Mouse (Mus musculus) Patski (cell line): Measurements from ENCODE around the gene Maged1. TPM values are rescaled to one million over a fixed set of nuclear protein-coding genes. Genes with fewer than 3 reads are reported as not detected.

ENCODE experiments used
- ATAC-seq: fragments of 100-300 bp; one replicate; pipeline ENCODE4 v1.8.0; 2021
- CTCF ChIA-PET: fragments of 350-600 bp; sonication (Branson Sonifier 250); formaldehyde crosslinking; loops from one replicate; lab custom pipeline; 2022; ENCODE audit warnings: inconsistent platforms; lab: Charles Lee
- POLR2A ChIA-PET: fragments of 350-600 bp; sonication (Branson Sonifier 250); formaldehyde crosslinking; loops from one replicate; lab custom pipeline; 2022; ENCODE audit warnings: antibody characterized with exemption, inconsistent platforms; lab: Charles Lee
- DNase-seq: peaks from one replicate; pipeline ENCODE4 v3.0.0-alpha.2; 2011; ENCODE audit warnings: low read depth, low spot score
- H3K27me3 ChIP-seq: fragments of 371-371 bp; one replicate; pipeline ENCODE4 v1.5.1; 2021
- CTCF ChIP-seq: fragments of 100-300 bp; IDR thresholded peaks from one replicate; pipeline ENCODE4 v1.5.1; 2021
- in situ Hi-C: fragments of 300-500 bp; cut with MboI; formaldehyde crosslinking; loops from 3 replicates; pipeline ENCODE4 v1.11.1; 2018; ENCODE audit warnings: low pct_unique_long_range_greater_than_20kb, mixed read lengths
- polyA plus RNA-seq: library from polyadenylated mRNA; unstranded; gene quantifications from one replicate; pipeline ENCODE4 v1.2.3, GENCODE M21; 2021

Gene Maged1
- 271 TPM for polyA plus RNA-seq

DNA sequence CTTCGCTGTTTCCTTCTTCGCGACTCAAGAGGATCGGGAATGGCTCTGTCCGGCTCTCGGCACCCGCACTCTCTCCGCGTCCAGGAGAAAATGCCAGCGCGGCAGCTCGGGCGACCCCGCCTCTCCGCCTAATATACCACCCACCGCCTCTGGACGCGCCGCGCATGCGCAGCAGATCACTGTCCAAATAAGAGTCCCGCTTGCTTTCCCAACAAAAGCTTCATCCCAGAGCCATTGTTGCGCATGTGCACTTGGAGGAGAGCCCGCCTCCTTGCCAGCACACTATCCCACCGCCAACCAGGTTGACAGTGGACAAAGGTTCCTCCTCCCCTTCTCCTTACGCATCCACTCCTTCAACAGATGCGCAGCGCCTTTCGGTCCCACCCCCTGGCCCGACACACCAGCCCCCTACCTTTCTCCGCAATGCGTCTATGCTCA, at the start of gene Maged1:
Gene Maged1 (minus strand): TSS at position 226 of the 438 bp plus-strand sequence.
- peak; percentile 65 for DNase-seq
- in situ Hi-C loops: loop anchor here (5.0 kb wide), 1 partner anchor 110 kb away; no protein-coding TSS in a partner anchor
- peak; percentile 88 for ATAC-seq
- no peak for TF ChIP-seq CTCF
- ChIA-PET POLR2A (interaction anchor here (0.6 kb wide), 1 partner anchor 1538 kb away, joined by 3 read pairs; no protein-coding TSS in a partner anchor), CTCF (interaction anchor here (1.0 kb wide), 1 partner anchor 253 kb away, joined by 3 read pairs; no protein-coding TSS in a partner anchor)
- peaks cover 8% of the 10 kb centered on the region for H3K27me3 ChIP-seq

DNA sequence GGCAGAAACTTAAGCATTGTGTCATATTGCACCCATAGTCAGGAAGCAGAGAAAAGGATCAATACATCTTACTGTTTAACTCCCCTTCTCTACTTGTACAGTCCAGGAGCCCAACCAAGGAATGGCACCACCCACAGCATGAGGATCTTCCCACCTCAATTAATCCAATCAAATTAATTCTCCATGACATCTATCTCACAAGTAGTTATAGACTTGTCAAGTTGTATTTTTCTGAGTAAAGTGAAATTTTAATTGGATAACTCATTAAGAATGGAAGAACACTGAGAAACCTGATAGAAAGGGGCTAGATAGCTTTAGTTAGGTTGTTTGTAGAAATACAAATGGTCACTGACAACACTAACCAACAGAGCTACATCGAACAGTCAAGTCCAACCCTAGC, 38.3 kb upstream of the Maged1 start:
- peaks cover 46% of the 10 kb centered on the region for H3K27me3 ChIP-seq
- in situ Hi-C loops: no loop called here
- ChIA-PET CTCF (no interaction called here), POLR2A (no interaction called here)
- TF ChIP-seq CTCF: no peak
- ATAC-seq: no peak
- DNase-seq: no peak

DNA sequence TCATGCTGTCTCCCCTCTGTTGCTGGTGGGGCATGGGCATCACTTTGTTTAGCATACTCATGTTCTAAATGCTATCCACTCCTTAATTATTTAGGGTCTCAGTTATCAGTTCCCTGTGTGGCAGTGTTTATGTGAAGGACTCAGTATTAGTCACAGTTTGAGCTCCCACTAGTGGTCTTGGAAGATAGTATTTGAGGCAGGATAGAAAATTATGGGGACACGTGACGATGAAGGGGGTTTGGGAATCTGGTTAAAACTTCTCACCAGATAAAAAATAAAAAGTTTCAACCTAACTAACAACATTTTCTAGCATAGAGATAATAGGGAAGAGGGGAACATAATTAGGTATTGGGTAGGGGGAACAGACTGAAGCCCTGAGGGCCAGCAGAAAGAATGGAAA, 22.8 kb upstream of the Maged1 start:
- DNase-seq (no peak), ATAC-seq (no peak)
- no peak for TF ChIP-seq CTCF
- H3K27me3 ChIP-seq: peaks cover 51% of the 10 kb centered on the region
- in situ Hi-C loops: no loop called here
- CTCF ChIA-PET: no interaction called here
- POLR2A ChIA-PET: interaction anchor here (0.6 kb wide), 1 partner anchor 52 kb away, joined by 4 read pairs; no protein-coding TSS in a partner anchor

DNA sequence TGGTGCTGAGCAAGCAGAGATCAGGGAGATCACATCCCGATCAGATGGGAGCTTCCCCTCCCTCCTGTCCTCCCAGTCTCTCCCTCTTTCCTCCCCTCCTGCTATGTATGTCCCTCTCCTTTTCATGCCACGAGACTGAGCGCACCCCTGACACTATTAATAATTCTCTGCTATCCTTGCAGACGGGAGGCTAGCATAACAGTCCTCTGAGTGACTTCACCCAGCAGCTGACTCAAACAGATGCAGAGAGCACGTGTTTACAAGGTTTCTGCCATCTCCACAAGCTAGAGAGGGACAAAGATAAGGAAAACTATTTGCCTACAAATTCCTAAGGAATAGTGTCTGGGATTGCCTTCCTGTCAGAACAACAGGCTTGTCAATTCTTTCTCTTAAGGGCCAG, 20.4 kb upstream of the Maged1 start:
- peaks cover 59% of the 10 kb centered on the region for H3K27me3 ChIP-seq
- no peak for TF ChIP-seq CTCF
- ChIA-PET CTCF (no interaction called here), POLR2A (no interaction called here)
- no peak for ATAC-seq
- in situ Hi-C loops: no loop called here
- DNase-seq: no peak

DNA sequence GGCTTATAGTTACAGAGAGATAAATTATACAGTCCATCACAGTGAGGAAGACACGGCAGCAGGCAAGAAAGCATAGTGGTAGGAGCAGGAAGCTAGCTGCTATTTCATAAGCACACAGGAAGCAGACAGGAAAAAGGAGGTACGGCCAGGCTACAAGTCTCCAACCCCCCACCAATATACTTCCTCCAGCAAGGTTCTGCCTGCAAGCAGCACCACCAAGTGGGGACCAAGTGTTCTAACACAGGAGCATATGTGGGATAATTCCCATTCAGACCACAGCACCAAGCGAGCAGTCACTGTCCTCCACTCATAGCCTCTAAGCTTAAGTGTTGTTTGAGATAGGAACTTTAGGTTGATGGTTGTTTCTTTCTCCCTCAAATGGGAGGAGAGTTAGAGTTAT, 6.3 kb upstream of the Maged1 start:
- in situ Hi-C loops: no loop called here
- no peak for TF ChIP-seq CTCF
- ChIA-PET CTCF (no interaction called here), POLR2A (no interaction called here)
- peaks cover 54% of the 10 kb centered on the region for H3K27me3 ChIP-seq
- no peak for ATAC-seq
- no peak for DNase-seq

DNA sequence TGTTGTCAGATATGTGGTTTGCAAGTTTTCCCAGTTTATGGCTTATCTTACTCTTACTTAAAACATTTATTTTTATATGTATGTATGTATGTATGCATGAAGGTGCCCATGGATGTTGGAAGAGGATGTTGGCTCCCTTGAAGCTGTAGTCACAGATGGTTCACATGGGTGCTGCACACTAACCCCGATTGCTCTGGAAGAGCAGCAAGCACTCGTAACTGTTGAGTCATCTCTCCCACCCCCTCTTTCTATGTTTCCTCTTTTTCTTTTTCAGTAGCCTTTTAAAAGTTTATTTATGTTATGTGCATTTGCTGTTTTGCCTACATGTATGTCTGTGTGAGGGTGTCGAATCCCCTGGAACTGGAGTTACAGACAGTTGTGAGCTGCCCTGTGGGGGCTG, 4.0 kb upstream of the Maged1 start:
- in situ Hi-C loops: no loop called here
- ChIA-PET CTCF (no interaction called here), POLR2A (no interaction called here)
- DNase-seq (no peak), ATAC-seq (no peak)
- TF ChIP-seq CTCF: no peak
- H3K27me3 ChIP-seq: peaks cover 32% of the 10 kb centered on the region

DNA sequence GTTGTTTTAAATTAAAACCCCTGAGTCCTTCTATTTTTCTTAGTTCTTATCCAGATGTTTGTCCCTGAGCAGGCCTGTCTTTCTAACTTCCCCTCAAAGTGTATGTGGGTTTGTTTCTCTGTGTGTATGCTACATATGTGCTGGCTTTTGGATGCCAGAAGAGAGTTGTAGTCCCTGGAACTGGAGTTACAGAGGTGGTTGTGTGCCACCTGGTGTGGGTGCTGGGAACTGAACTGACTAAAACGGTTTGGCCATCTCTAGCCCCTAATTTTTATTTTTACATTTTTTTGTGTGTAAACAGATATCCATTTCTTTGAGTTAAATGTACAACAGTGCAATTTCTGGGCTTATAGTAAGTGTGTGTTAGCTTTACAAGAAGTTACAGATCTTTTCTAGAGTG, 3.0 kb upstream of the Maged1 start:
- POLR2A ChIA-PET: no interaction called here
- CTCF ChIA-PET: interaction anchor here (1.1 kb wide), 1 partner anchor 64 kb away, joined by 3 read pairs; no protein-coding TSS in a partner anchor
- DNase-seq (no peak), ATAC-seq (no peak)
- TF ChIP-seq CTCF: no peak
- H3K27me3 ChIP-seq: peaks cover 23% of the 10 kb centered on the region
- in situ Hi-C loops: loop anchor here (5.0 kb wide), 1 partner anchor 113 kb away; no protein-coding TSS in a partner anchor

DNA sequence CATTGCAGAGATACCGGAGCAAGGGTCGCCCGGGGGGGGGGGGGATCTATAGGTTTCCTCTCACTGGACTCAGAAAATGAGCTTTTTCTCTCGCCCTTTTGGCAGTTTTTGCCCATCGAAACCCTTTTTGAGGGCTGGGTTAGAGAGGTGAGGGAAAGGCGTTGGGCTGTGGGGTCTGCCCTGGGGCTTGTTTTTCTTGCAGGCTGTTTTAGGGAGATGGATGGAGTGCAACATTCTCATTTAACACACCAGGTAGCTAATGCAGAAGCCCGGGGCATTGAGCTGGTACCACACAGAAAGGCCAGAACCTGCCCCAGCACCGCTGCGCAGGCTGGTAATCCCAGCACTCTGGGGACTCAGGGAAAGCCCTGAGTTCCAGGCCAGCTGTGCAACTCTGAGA, 593 bp upstream of the Maged1 start:
- peaks cover 8% of the 10 kb centered on the region for H3K27me3 ChIP-seq
- DNase-seq (no peak), ATAC-seq (no peak)
- in situ Hi-C loops: loop anchor here (5.0 kb wide), 1 partner anchor 110 kb away; no protein-coding TSS in a partner anchor
- no peak for TF ChIP-seq CTCF
- ChIA-PET POLR2A (interaction anchor here (0.6 kb wide), 2 partner anchors 68 to 424 kb away, joined by 3 to 5 read pairs; no protein-coding TSS in a partner anchor), CTCF (interaction anchor here (1.0 kb wide), 1 partner anchor 254 kb away, joined by 3 read pairs; no protein-coding TSS in a partner anchor)

DNA sequence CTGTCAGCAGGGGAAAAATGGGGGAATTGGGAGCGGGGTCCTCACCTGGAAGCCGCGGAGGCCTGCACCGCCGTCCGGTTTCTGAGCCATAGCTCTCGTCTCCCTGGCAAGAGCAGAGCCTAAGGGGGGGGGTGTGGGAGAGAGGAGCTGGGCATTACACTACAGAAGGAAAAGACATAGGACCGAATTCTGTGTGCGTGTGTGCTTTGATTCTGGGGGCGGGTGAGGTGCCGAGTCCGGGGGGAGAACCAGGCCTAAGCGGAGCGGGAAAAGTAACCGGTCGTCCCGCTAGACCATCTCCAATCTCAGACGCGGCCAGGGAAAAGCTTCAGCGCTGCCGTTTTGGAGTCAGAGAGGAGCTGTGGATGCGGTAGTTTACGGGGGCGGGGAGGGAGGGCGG, 737 bp downstream of the Maged1 start:
- DNase-seq (no peak), ATAC-seq (no peak)
- peaks cover 9% of the 10 kb centered on the region for H3K27me3 ChIP-seq
- in situ Hi-C loops: loop anchor here (5.0 kb wide), 1 partner anchor 109 kb away; no protein-coding TSS in a partner anchor
- ChIA-PET POLR2A (no interaction called here), CTCF (no interaction called here)
- TF ChIP-seq CTCF: no peak

DNA sequence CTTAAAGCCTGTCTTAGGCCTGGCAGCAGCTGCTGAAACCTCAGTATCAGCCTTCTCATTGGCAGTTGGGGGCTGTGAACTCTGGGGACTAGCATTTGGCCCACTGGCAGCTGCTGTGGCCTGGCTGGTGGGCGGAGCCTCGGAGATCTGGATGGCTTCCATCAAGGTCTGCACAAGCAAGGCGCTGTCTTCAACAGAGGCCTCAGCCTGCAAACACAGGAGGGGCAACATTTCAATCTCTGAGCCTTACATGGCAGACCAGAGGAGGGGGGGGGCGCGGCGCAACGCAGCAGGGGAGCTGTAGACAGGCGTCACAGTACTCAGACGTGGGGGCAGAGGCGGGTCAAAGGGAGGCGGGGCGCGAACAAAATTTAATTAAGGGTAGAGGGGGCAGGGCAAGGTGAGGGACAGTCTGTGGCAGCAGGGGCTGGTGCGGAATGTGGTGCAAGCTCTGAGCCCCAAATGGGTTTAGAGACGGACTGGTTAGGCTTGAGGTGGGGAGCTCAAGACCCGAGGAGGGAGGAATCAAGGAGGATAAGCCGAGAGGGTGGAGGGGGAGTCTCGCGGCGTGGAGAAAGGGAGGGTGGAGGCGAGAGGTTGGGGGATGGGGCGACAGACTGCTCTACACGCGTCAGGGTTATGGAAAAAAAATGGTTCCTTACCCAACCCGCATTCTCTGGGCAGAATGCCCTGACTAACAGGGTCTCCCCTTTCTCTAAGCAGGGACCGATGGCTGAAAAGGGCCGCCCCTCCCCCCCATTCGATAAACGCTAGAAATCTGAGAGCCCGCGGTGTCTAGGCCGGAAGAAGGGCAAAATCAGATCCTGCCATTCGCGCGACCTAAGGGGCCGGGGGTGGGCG, 1.4 kb downstream of the Maged1 start:
- in situ Hi-C loops: loop anchor here (5.0 kb wide), 1 partner anchor 108 kb away; no protein-coding TSS in a partner anchor

DNA sequence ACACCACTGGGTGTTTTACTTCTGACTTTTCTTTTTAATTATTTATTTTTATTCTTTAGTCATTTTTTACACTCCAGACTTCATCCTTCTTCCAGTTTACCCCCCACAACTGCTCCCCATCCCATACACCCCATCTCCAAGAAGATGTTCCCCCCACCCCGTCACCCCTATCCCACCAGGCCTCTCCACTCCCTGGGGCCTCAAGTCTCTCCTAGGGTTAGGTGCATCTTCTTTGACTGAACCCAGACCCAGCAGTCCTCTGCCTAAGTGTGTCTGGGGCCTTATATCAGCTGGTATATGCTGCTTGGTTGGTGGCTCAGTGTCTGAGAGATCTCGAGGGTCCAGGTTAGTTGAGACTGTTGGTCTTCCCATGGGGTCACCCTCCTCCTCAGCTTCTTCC, 7.6 kb downstream of the Maged1 start:
- ATAC-seq (no peak), DNase-seq (no peak)
- ChIA-PET POLR2A (no interaction called here), CTCF (no interaction called here)
- H3K27me3 ChIP-seq: peaks cover 21% of the 10 kb centered on the region
- in situ Hi-C loops: no loop called here
- TF ChIP-seq CTCF: no peak

More for the DNA sequence above, 1.4 kb downstream of the Maged1 start:
- ATAC-seq (peak; percentile 16), DNase-seq (no peak)
- H3K27me3 ChIP-seq: peaks cover 6% of the 10 kb centered on the region
- no peak for TF ChIP-seq CTCF
- ChIA-PET CTCF (no interaction called here), POLR2A (no interaction called here)
